Mouse (Mus musculus) heart, adult 2 months (tissue): ENCODE measurements around the gene Apol11b.
"Not testable (repeated sequence)": the region's sequence is repeated elsewhere in the genome, so short reads cannot be mapped to it uniquely, and the experiment has no call there.

ENCODE experiments used
- EP300 ChIP-seq: fragments of 200-500 bp; IDR thresholded peaks from 2 replicates; pipeline ENCODE4 v1.6.1; 2011; ENCODE audit warnings: low read depth, low read length, control low read depth; ENCODE audit not compliant: insufficient read depth
- POLR2A ChIP-seq: fragments of 200-500 bp; IDR thresholded peaks from 2 replicates; pipeline ENCODE4 v1.6.1; 2011; ENCODE audit warnings: mild to moderate bottlenecking, low read depth, low read length, control low read depth; ENCODE audit not compliant: insufficient read depth

DNA sequence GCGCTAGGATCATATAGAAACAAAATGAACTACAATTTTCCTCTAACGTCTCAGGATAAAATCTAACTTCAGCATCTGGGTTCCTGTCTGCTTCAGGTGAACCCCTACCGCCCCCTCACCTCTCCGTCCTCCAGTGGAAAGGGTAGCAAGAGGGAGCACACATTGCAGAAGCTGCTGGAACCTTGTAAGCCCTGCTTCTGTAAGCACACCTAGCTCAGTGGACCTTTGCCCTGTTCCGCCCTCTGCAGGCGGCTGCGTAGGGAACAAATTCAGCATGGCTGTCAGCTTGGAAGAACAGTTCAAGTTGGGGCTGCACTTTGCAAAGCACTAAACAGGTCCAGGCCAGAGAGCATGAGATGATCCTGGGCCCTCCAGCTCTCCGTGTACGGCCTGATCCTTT, 14.4 kb downstream of the Apol11b start:
- TF ChIP-seq POLR2A, EP300: not testable (repeated sequence)
